Mouse (Mus musculus): ENCODE data around the gene Frat1.

The Frat1 gene

DNA sequence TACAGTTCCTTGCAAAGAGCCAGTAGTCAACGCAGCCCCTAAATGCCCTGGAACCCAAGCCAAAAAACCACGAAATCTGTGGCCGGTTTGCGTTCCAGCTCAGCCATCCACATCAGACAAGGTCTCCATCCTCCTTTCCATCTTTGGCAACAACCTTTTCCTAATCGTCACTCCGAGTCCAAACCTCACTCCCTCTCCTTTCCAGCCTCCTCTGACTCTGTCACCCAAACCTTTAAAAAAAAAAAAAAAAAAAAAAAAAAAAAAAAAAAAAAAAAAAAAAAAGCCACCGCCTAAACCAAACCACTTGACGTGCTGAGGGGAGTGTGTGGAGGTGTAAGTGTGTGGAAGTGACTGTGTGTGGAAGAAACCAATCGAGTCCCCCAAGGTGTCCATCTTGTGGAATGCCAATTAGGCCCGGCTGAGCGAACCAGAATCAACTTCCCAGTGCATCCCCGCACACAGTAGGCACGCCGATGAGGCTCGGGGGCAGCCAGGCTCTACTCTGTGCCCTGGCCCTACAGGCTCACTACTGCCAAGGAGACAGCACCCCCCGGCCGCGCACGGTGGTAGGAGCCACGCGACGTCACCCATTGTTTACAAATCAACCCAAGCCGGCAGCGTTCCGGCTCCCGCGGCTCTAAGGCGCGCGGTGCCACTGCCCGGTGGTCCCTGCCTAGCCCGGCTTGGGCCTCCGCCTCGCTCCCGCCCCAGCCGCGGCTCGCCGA is at the start of gene Frat1:
TSS of gene Frat1 (plus strand) at position 590 of the 725 bp plus-strand sequence.
- peak; percentile 80 for DNase-seq (ENCODE audit: low read depth)

DNA sequence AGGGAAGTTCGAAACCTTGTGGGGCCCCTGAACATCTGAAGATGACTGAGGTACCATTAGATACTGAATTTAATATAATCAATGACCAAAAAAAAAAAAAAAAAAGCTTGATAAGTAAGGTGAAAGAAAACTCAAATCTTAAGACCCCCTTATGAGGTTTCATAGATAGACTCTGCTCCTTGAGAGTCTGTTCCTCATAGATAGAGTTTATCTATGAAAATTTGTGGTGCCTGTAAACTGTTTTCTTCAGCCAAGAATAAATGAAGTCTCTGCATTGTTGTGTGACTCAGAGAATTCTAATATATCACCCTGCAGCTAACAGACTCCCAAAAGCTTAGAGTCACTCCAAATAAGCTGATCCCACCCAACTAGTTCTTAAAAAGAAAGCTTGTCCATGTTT is 42.9 kb upstream of the Frat1 start:
- DNase-seq (ENCODE audit: low read depth) = no peak

DNA sequence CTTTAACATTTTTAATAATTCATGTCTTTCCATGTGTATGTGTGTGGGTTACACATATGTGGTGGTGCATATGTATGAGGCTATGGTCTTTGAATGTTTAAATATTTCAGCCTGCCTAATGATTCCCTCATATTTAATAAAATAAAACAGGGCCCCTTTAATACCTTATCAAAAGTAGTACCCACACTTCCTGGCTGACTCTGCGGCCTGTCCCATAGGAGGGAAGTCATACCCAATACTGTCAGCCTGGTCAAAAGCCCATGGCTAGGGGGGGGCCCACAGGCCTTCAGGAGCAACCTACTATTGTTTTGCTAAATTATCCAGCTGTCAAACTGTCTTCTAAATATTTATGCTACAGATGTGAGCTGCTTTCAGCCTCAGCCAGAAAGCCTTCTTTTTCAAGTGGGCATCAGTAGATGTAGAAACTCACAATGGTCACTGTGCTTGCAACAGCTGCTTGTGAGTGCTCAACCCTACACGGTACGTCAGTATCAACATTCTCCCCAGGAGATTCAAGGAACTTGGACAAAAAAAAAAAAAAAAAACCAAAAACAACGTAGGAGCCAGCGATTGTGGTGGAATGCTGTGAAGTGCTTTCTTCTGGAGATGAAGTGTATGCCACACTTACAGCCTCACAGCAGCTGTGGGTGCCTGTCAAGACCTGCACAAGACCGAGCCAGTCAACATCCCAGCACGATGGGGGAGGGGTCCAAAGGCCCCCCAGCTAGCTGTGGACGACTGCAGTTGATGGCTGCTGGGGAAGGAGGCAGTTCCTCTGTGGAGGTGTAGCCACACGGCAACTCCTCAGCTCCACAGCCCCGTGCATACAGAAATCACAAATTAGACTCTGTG is 40.4 kb upstream of the Frat1 start:
- no peak for DNase-seq (ENCODE audit: low read depth)

DNA sequence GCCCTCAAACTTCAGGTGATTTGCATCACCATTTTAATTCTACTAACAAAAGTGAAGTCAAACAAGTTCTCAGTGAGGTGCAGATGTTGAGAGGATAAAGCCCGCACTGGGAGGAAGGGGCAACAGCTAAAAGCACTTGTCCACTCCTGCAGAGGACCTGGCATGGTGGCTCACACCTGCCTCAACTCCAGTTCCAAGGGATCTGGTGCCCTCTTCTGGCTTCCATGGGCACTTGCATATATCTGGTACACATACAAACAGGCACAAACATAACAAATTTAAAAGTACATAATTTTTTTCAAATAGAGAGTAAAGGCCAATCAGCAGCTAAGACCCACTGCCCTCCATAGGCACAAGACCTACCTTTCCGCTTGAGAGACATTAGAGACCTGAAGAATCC is 38.4 kb upstream of the Frat1 start:
- no peak for DNase-seq (ENCODE audit: low read depth)

DNA sequence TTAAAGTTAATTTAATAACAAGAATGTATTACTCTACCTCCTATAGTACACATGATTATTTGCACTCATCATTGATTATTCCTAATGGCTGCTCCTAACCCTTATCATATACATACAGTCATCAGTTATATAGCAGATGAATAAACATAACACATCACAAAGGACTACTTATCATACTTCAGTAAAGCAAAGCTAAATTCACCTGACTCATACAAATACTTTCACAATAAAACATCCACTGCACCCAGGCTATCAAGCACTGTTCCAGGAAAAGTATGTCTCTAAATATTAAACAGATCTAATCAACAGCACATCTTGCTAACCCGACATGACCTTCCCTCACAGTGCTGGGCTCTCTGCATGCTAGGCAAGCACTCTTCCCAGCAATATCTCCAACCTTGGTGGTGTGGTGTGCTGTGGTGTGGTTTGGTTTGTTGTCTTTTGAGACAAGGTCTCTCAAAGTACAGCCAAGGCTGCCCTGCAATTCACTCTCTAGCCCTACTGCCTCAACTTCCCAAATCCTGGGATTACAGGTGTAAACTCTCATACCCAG is 36.8 kb upstream of the Frat1 start:
- DNase-seq (ENCODE audit: low read depth) = peak; percentile 45

DNA sequence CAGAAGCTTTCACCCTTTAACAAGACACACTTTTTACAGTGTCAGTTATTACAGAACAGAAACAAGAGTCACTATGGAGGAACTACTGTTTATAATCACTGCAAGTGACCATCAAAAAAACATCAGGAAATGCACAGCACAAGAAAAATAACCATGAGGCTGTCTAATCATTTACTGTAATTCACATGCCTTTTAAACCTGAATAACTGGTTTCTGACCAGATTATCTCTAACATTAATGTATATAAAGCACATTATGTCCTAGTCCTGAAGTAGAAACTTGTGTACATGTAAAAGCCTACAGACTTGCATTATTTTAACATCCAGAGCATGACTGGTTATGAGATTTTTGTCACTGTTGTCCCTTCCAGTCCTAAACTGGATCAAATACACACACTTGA is 35.8 kb upstream of the Frat1 start:
- no peak for DNase-seq (ENCODE audit: low read depth)

DNA sequence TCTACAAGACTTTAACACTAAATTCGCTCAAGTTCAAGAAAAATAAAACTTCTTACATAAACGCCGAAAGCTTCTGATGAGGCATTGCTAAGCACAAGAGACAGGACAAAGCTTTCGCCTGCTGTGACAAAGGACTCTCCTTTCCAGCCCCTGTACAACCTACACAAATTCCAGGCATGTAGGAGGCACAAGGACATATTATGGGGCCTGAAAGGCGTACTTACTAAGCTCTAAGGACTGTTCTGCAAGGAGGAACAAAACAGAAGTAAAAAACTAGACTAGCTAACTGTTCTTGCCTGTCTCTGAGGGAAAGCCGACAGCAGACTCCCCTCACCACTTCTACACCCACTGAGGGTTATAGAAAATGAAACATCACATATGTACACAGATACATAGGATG is 34.9 kb upstream of the Frat1 start:
- no peak for DNase-seq (ENCODE audit: low read depth)

DNA sequence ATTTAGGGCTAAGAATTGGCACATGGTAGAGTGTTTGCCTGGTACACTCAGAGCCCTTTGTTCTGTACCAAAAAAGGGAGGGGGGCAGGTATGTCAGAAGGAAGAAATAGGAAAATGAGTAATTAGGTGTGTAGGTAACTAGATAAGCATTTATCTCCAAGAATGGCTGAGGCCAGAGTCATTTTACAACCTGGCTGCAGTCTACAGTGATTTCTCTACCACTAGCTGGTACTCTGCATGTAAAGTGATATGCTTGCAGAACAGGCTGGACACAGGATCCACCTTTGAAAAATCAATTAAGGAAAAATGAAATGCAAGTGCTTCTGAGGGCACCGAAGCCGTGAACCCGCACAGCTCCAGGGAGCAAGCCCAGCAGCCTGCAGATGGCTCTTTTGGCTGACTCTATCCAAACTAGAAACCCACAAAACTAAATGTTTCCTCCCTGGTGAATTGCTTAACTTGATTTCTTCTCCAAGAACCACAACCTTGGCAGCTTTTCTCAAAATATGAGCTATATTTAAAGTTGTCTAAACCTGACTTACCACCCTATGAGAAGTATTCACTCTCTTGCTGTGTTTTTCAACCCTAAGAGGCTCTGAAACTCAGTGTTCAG is 33.5 kb upstream of the Frat1 start:
- no peak for DNase-seq (ENCODE audit: low read depth)

DNA sequence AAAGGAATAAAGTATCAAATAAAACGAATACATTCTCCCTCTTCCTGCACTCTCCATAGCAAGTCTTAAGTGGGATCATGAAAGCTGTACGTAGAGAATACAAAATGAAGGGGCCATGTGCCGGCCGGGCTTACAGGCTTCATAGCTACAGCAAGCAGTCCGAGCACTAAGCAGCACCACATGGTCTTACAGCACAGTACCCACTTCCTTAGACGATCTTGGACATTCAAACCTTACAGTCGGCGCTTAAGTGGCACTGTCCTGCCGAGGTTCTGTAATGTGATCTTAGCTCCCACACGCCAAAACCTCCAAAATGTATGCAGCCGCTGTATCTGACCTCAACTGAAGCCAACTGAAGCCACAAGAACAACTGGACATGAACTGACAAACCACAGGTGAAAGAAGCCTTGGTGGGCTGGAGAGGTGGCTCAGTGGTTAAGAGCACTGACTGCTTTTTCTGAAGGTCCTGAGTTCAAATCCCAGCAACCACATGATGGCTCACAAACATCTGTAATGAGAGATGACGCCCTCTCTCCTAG is 32.9 kb upstream of the Frat1 start:
- no peak for DNase-seq (ENCODE audit: low read depth)

DNA sequence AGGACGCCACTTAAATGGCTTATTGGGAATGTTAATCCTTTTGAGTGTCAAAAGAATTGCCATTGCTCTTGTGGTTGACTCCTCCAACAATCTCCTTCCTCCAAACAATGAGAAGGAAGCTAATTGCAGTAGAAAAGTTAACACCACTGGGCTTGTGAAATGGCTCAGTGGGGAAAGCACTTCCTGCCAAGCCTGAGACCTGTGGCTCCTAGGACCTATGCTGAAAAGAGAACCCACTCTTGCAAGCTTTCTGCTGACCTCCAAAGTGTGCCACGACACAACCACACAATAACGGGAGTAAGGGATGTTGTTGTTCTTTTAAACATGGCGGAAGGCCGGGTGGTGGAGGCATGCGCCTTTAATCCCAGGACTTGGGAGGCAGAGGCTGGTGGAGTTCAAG is 32.2 kb upstream of the Frat1 start:
- no peak for DNase-seq (ENCODE audit: low read depth)

DNA sequence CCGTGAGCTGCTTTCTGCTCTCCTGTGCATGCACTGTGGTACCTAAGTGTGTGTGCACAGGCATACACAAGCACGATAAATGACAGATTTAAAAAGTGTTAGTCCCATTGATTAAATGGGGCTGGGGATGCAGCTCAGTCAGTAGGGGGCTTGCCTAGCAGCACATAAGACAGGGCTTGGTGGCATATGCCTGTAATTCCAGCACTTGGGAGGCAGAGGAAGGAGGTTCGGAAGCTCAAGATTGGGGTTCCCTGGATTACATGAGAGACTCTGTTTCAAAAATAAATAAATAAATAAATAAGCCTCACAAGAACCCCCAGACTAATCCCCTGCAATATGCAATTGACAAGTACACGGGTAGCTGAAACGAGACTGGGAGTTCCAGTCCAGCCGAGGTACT is 29.3 kb upstream of the Frat1 start:
- DNase-seq (ENCODE audit: low read depth) = no peak

DNA sequence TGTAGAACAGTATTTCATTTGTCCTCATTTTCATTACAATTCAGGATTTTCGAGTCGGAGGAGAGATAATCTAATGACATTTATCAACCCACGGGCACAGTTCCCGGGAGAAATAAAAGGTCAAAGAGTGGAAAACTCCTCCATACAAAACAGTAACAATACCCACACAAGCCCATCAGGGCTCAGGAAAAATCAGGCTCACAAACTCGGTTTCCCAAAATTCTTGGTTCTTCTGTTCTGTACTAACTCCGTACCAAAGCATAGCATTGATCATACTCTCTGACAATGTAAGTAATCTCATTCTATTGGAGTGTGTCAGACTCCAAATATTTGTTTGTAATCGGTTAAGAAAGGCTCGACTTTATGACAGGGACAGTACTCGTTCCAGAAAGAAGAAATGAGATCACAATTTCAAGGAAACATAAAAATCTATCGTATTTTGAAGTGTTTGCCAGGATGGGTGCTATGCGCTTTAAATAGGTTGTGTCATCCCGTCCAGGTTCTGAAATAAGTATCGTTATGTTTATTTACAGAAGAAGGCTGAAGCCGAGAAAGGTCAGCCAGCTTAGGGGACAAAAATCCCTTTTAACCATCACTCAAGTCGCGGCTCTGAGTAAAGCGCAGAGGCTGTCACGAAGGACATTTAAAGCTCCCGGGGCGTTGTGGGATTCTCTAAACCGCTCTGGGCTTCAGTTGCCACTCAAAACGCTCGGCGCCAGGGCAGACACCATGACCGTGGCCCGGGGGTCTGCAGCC is 28.6 kb upstream of the Frat1 start:
- no peak for DNase-seq (ENCODE audit: low read depth)

DNA sequence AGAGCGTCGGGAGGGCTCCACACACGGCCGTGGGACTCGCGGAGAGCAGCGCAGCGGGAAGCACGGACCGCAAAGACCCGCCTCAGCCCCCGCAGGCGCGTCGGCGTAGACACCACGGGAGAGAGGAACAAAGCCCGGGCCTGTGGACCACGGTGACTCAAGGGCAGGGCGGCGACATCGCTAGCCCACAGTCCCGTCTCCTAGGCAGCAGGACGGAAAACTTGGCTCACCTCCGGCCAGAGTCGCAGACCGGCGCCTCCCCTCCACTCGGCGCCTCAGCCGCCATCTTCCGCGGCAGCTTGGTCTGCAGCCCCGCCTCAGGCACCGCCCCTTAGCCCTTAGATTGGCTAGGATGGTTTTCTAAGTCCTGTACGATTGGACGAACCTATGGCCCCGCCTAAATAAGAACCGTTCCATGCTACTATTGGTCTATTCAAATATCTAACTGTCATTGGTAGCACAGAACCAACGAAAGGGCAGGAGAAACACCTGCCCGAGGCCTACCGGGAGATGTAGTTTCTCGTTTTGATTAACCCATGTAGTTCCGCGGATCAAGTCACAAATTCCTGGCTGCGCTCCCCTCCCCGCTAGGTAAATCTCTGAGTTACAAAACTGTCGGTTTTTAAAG is 27.9 kb upstream of the Frat1 start, which contains the start of gene Arhgap19:
TSS of gene Arhgap19 (minus strand) at position 306 of the 628 bp plus-strand sequence.
- peak; percentile 91 for DNase-seq (ENCODE audit: low read depth)

DNA sequence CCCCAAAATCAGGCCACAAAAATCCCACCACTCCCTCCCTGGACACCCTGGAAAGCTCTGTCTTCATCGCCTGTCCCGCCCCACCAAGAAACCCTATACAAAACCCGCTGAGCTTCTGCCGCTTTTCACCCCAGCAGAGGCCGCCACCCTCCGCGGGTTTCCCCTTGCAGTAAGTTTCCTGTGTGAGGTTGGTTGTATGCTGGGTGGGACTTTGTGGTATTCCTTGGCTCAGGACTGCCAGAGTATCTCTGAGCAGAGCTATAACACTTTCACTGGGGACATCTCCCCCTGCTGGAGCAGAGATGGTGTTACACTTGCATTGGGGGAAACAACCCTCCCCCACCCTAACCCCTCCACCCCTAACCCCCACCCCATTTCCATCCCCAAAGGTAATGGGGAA is 26.4 kb upstream of the Frat1 start:
- DNase-seq (ENCODE audit: low read depth) = no peak

DNA sequence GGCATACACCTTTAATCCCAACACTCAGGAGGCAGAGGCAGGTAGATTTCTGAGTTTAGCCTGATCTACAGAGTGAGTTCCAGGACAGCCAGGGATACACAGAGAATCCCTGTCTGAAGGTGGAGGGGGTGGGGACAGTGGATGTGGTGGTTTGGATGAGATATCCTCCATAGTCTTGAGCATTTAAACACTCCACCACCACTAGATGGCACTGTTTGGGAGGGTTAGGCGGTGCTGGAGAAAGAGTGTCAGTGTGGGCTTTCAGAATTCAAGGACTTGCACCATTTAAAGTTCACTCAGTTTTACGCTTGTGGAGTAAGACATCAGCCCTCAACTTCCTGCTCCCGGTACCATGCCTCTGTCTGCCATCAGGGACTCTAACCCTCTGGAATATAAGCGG is 23.9 kb upstream of the Frat1 start:
- DNase-seq (ENCODE audit: low read depth) = no peak

DNA sequence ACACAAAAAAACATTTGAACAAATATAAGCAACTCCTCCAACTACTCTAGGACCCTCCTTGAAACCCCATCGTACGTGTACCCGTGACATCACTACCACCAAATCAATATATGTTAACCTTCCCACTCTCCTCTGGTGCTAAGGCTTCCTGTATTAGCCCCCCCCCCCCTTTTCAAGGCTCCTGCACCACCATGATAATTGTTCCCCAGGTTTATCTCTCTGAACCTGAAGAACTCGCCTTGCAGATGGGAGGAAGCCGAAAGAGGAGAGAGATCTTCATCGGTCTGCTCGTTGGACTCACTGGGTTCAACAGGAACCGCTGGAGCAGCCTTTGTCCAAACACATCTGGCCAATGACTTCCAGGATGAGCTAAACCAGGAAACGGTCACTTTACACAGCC is 22.3 kb upstream of the Frat1 start:
- DNase-seq (ENCODE audit: low read depth) = no peak

DNA sequence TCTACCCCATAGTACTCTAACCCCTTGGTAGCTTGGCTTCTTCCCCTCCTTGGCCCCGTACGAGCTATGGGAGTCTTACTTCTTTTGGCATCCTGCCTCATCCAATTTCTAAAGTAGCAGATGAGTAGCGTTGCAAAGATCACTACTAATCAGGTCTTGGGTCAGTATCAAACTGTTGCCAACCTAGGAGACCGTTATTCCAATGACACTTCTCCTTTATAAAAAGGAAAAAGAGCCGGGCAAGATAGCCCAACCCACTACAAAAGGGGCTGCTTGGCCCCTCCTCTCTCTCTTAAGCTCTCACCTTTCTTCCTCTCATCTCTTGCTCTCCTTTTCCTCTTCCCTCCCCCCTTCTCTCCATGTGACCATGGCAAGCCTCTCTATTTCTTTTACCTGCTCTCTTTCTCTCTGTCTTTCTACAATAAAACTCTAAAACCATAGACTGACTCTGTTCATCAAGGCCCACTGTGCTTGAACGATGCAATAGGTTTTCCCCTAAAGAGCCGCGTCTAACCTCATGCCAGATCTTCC is 21.6 kb upstream of the Frat1 start:
- no peak for DNase-seq (ENCODE audit: low read depth)

DNA sequence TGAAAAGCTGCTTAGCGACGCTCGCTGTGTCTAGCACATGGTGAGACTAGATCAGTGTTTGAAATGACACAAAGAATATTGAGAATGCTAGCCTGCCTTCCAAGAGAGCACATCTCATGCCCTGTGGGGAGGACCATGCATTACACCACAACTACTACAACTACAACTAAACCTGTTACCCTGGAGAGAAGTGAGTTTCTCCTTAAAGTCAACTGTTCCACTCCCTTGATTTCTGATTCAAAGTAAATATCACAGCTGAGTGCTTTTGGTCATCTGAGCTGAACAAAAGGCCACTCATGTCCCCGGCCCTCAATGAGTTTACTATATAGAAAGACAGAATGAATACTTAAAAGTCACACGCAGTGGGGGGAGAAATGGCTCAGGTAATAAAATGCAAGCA is 19.7 kb upstream of the Frat1 start:
- DNase-seq (ENCODE audit: low read depth) = no peak

DNA sequence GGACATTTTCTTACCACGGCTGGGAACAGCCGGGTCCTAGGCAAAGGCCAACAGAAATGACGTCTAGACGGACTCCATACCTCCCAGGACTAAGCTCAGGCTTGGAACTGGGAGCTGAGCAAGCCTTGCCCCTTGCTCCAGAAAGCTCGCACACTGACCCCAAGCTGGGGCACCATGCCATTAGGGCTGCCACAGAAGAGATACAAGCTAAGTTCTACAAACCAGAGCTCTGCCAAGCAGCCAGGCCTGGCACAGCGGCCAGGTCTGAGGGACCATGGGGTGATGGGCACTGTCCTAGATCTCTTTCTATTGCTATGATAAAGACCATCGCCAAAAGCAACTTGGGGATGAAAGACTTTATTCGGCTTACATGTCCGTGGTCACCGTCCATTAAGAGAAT is 17.2 kb upstream of the Frat1 start:
- DNase-seq (ENCODE audit: low read depth) = no peak

DNA sequence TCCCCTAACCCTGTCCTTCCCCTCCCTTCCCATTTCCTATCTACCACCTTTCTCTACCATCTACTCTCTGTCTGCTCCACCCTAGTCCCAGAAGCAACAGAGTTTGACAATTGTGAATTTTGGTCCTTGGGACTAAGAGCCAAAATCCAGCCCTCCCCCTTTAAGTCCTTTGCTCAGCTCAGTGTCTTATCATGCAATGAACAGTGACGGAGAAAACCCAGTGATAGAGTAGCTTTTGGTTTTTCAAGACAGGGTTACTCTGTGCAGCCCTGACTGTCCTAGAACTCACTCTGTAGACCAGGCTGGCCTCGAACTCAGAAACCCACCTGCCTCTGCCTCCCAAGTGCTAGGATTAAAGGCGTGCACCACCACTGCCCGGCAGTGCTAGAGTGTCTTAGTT is 16.4 kb upstream of the Frat1 start:
- no peak for DNase-seq (ENCODE audit: low read depth)

DNA sequence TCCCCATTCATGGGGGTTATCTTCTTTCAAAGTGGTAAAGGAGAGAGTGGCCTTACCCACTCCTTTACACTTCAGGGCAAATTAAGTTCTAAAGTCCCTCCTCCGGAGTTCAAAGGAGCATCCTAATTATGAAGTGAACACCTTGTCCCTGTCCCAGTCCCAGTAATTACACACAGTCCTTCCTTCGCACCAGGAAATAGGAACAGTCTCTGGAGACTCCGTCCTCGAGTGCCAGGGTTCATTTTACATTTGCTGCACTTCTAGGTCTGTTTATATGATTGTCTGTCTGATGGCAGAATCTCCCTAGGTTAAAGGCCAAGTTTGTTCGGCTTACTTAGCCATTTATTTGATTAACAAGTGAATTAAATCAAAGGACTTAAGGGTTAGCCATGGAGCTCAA is 13.4 kb upstream of the Frat1 start:
- DNase-seq (ENCODE audit: low read depth) = no peak
